In genomic region chr17:25642032-25642431, GRCm38 (mm10) we compare ENCODE assay signal across 10 mouse cellular contexts.
A peak's percentile ranks its signal among the peaks of the same experiment; 100 is the strongest.
DNase-seq lines count a peak whose midpoint lies in the region; ATAC-seq lines count a peak whose summit lies in the region.
"Had no signal": no experiment of that assay in that cellular context is flagged by ENCODE, and none has a peak within 500 bp of the region (broad histone marks: within the 10 kb centered on the region; RNA-seq: fewer than 3 reads in every experiment).

No protein-coding gene starts in this region.

- H3K27me3 ChIP-seq in heart, embryonic 12.5 days (replicated peaks): no peaks in the 10 kb centered on the region
- H3K27me3 ChIP-seq: liver, embryonic 13.5 days had no signal

- H3K9ac ChIP-seq in heart, embryonic 12.5 days: no peak overlapping the region
- H3K9ac ChIP-seq: liver, embryonic 13.5 days had no signal

- H3K27ac ChIP-seq in heart, embryonic 12.5 days (ENCODE audit: poor library complexity, severe bottlenecking): no peak overlapping the region
- H3K27ac ChIP-seq: liver, embryonic 13.5 days had no signal

- H3K4me3 ChIP-seq in heart, embryonic 12.5 days: no peak overlapping the region
- H3K4me3 ChIP-seq: erythroblast, embryonic 14.5 days; liver, embryonic 13.5 days had no signal

- H3K4me1 ChIP-seq in heart, embryonic 12.5 days (replicated peaks): peaks cover 8% of the 10 kb centered on the region; the same call in 1 of the 2 replicates
- H3K4me1 ChIP-seq: liver, embryonic 13.5 days had no signal

- 66% methylated on average over 8 of the region's 8 CpGs for WGBS in heart, embryonic 12.5 days

- no peak overlapping the region for H3K4me2 ChIP-seq in heart, embryonic 12.5 days
- H3K4me2 ChIP-seq: liver, embryonic 13.5 days had no signal

- H3K36me3 ChIP-seq in heart, embryonic 12.5 days: peaks cover 20% of the 10 kb centered on the region; the same call in 1 of the 2 replicates
- H3K36me3 ChIP-seq: liver, embryonic 13.5 days had no signal

- H3K9me3 ChIP-seq in heart, embryonic 12.5 days (replicated peaks): no peaks in the 10 kb centered on the region
- H3K9me3 ChIP-seq: liver, embryonic 13.5 days had no signal

- DNase-seq in heart, adult 18-20 months: peak; percentile 67 to 74
- DNase-seq in urinary bladder, postnatal 14 days (ENCODE audit: low spot score): peak; percentile 67
- no peak for DNase-seq in urinary bladder, adult 2 months (ENCODE audit: low spot score)
- peak; percentile 50 for DNase-seq in heart, adult 8-10 months (ENCODE audit: low spot score)
- no peak for DNase-seq in frontal cortex, postnatal 25 days (ENCODE audit: low spot score in 2 of 2)
- no peak for DNase-seq in right cerebral cortex, postnatal 10 days (ENCODE audit: low spot score in 2 of 2)
- no peak for DNase-seq in left cerebral cortex, adult 8-10 months (ENCODE audit: low spot score in 2 of 2)
- DNase-seq: liver, embryonic 13.5 days had no signal

- no peak for ATAC-seq in heart, embryonic 12.5 days (ENCODE audit: insufficient number of reproducible peaks, low FRiP score)

Comparison
In these comparisons a context has a peak if more than half of its experiments do, and no peak if none do; other contexts are left out.
1. DNase-seq: peak in heart, adult 18-20 months (2 of 2), urinary bladder, postnatal 14 days (single experiment) and heart, adult 8-10 months (single experiment); none in urinary bladder, adult 2 months (single experiment), frontal cortex, postnatal 25 days (0 of 2), right cerebral cortex, postnatal 10 days (0 of 2) and left cerebral cortex, adult 8-10 months (0 of 2).